Mouse (Mus musculus) hindbrain, embryonic 16.5 days (tissue): ENCODE measurements around the gene Rassf10. TPM values are rescaled to one million over a fixed set of nuclear protein-coding genes. Genes with fewer than 3 reads are reported as not detected.
"Not testable (repeated sequence)": the region's sequence is repeated elsewhere in the genome, so short reads cannot be mapped to it uniquely, and the experiment has no call there.

ENCODE experiments used
- ATAC-seq: fragments of 200-750 bp; cut with Nextera tagmentation; 2 replicates; pipeline ENCODE4 v1.8.0; 2017; ENCODE audit warnings: moderate TSS enrichment, moderate library complexity
- H3K27ac ChIP-seq: fragments of 300-500 bp; sonication (generic); 2 replicates; pipeline ENCODE4 v1.5.1; 2014; ENCODE audit warnings: low read depth, mild to moderate bottlenecking, control low read depth, low read length, moderate library complexity
- H3K27me3 ChIP-seq: fragments of 300-500 bp; sonication (generic); replicated peaks from 2 replicates; pipeline ENCODE4 v1.6.1; 2014; ENCODE audit warnings: low read length; ENCODE audit not compliant: control insufficient read depth, insufficient read depth
- H3K36me3 ChIP-seq: fragments of 300-500 bp; sonication (generic); 2 replicates; pipeline ENCODE4 v1.6.1; 2014; ENCODE audit warnings: mild to moderate bottlenecking, low read length, moderate library complexity, mixed read lengths; ENCODE audit not compliant: control insufficient read depth, insufficient read depth
- H3K4me1 ChIP-seq: fragments of 300-500 bp; sonication (generic); 2 replicates; pipeline ENCODE4 v1.6.1; 2014; ENCODE audit warnings: low read depth, low read length; ENCODE audit not compliant: control insufficient read depth, insufficient read depth
- H3K4me2 ChIP-seq: fragments of 300-500 bp; sonication (generic); 2 replicates; pipeline ENCODE4 v1.6.1; 2014; ENCODE audit warnings: mild to moderate bottlenecking, low read length, control low read depth, moderate library complexity
- H3K4me3 ChIP-seq: fragments of 300-500 bp; sonication (generic); 2 replicates; pipeline ENCODE4 v1.5.1; 2014; ENCODE audit warnings: mild to moderate bottlenecking, low read length, control low read depth, moderate library complexity
- H3K9ac ChIP-seq: fragments of 300-500 bp; sonication (generic); 2 replicates; pipeline ENCODE4 v1.6.1; 2014; ENCODE audit warnings: low read depth, mild to moderate bottlenecking, control low read depth, low read length, moderate library complexity
- H3K9me3 ChIP-seq: fragments of 300-500 bp; sonication (generic); 2 replicates; pipeline ENCODE4 v1.6.1; 2014; ENCODE audit warnings: mild to moderate bottlenecking, low read length, moderate library complexity; ENCODE audit not compliant: control insufficient read depth
- WGBS: fragments of 180-500 bp; shearing (Covaris S2); extraction: QIAGEN DNeasy Blood & Tissue Kit; methylation state at CpG from one replicate; pipeline ENCODE4 v1.1.7; 2014; 5-methylcytosine and 5-hydroxymethylcytosine counted together
- polyA plus RNA-seq: library from polyadenylated mRNA; unstranded; fragments of >200 nt; fragmentation: Nextera tagmentation; extraction: Ambion mirVana; gene quantifications from 2 replicates; pipeline ENCODE4 v1.2.1, GENCODE M21; 2015

The Rassf10 gene
- polyA plus RNA-seq, 1 experiment from 2014 or later: 3.7 TPM

GRCm38 (mm10) chr7:112922801-112923200, 31.0 kb upstream of the Rassf10 start:
- H3K9ac ChIP-seq: no peak overlapping the region
- no peak for ATAC-seq
- H3K9me3 ChIP-seq: no peaks in the 10 kb centered on the region
- no peak overlapping the region for H3K4me2 ChIP-seq
- WGBS: 26% methylated on average over 4 of the region's 4 CpGs
- no peaks in the 10 kb centered on the region for H3K36me3 ChIP-seq
- H3K4me3 ChIP-seq: no peak overlapping the region
- H3K27me3 ChIP-seq: no peaks in the 10 kb centered on the region; the same call in 1 of the 2 replicates
- H3K4me1 ChIP-seq: peaks cover 8% of the 10 kb centered on the region
- no peak overlapping the region for H3K27ac ChIP-seq

GRCm38 (mm10) chr7:112923712-112924111, 30.1 kb upstream of the Rassf10 start:
- Histone ChIP-seq H3K4me3 (no peak overlapping the region), H3K9me3 (no peaks in the 10 kb centered on the region), H3K27ac (no peak overlapping the region), H3K27me3 (no peaks in the 10 kb centered on the region; the same call in 1 of the 2 replicates), H3K36me3 (no peaks in the 10 kb centered on the region), H3K4me2 (no peak overlapping the region), H3K4me1 (peaks cover 2% of the 10 kb centered on the region; the same call in 1 of the 2 replicates), H3K9ac (no peak overlapping the region)
- ATAC-seq: no peak
- 77% methylated on average over 3 of the region's 3 CpGs for WGBS

- no peaks in the 10 kb centered on the region for H3K4me1 ChIP-seq
- H3K9ac ChIP-seq: no peak overlapping the region
- H3K9me3 ChIP-seq: no peaks in the 10 kb centered on the region
- no peak overlapping the region for H3K4me2 ChIP-seq
- no peak for ATAC-seq
- H3K27ac ChIP-seq: no peak overlapping the region
- no peaks in the 10 kb centered on the region for H3K36me3 ChIP-seq
- 62% methylated on average over 7 of the region's 7 CpGs for WGBS
- H3K4me3 ChIP-seq: no peak overlapping the region
- H3K27me3 ChIP-seq: no peaks in the 10 kb centered on the region; the same call in 1 of the 2 replicates
These were observed 23.1 kb upstream of the Rassf10 start for GRCm38 (mm10) chr7:112930669-112931068.

- not testable (repeated sequence) for H3K4me3 ChIP-seq, H3K27ac ChIP-seq, ATAC-seq, H3K4me2 ChIP-seq, H3K9ac ChIP-seq, H3K27me3 ChIP-seq, H3K9me3 ChIP-seq, H3K4me1 ChIP-seq, H3K36me3 ChIP-seq
- WGBS: 88% methylated on average over 5 of the region's 5 CpGs
These were observed 17.9 kb upstream of the Rassf10 start for GRCm38 (mm10) chr7:112935876-112936275.

- WGBS: 95% methylated on average over 8 of the region's 8 CpGs
- Histone ChIP-seq H3K27ac (no peak overlapping the region), H3K36me3 (no peaks in the 10 kb centered on the region), H3K9ac (no peak overlapping the region), H3K9me3 (no peaks in the 10 kb centered on the region), H3K4me1 (no peaks in the 10 kb centered on the region), H3K27me3 (no peaks in the 10 kb centered on the region), H3K4me3 (no peak overlapping the region), H3K4me2 (no peak overlapping the region)
- no peak for ATAC-seq
These were observed 16.7 kb upstream of the Rassf10 start for GRCm38 (mm10) chr7:112937089-112937488.

GRCm38 (mm10) chr7:112938959-112939358, 14.8 kb upstream of the Rassf10 start:
- Histone ChIP-seq H3K9me3 (no peaks in the 10 kb centered on the region), H3K4me1 (no peaks in the 10 kb centered on the region), H3K4me2 (no peak overlapping the region), H3K9ac (no peak overlapping the region), H3K4me3 (no peak overlapping the region), H3K27me3 (no peaks in the 10 kb centered on the region), H3K27ac (no peak overlapping the region), H3K36me3 (no peaks in the 10 kb centered on the region)
- no peak for ATAC-seq
- 28% methylated on average over 5 of the region's 5 CpGs for WGBS

- no peak overlapping the region for H3K27ac ChIP-seq
- H3K9ac ChIP-seq: no peak overlapping the region
- H3K27me3 ChIP-seq: no peaks in the 10 kb centered on the region
- no peaks in the 10 kb centered on the region for H3K36me3 ChIP-seq
- ATAC-seq: no peak
- no peak overlapping the region for H3K4me2 ChIP-seq
- no peak overlapping the region for H3K4me3 ChIP-seq
- H3K4me1 ChIP-seq: no peaks in the 10 kb centered on the region
- H3K9me3 ChIP-seq: no peaks in the 10 kb centered on the region
- 71% methylated on average over 5 of the region's 5 CpGs for WGBS
These were observed 11.2 kb upstream of the Rassf10 start for GRCm38 (mm10) chr7:112942567-112942966.

GRCm38 (mm10) chr7:112943056-112943455, 10.7 kb upstream of the Rassf10 start:
- no peaks in the 10 kb centered on the region for H3K9me3 ChIP-seq
- no peak overlapping the region for H3K4me2 ChIP-seq
- no peaks in the 10 kb centered on the region for H3K27me3 ChIP-seq
- H3K9ac ChIP-seq: no peak overlapping the region
- no peaks in the 10 kb centered on the region for H3K36me3 ChIP-seq
- 81% methylated on average over 1 of the region's 1 CpGs for WGBS
- H3K4me1 ChIP-seq: no peaks in the 10 kb centered on the region
- no peak for ATAC-seq
- no peak overlapping the region for H3K27ac ChIP-seq
- no peak overlapping the region for H3K4me3 ChIP-seq

GRCm38 (mm10) chr7:112946706-112947105, 7.1 kb upstream of the Rassf10 start:
- no peak overlapping the region for H3K27ac ChIP-seq
- H3K36me3 ChIP-seq: no peaks in the 10 kb centered on the region
- no peak overlapping the region for H3K4me3 ChIP-seq
- WGBS: 61% methylated on average over 6 of the region's 6 CpGs
- H3K4me2 ChIP-seq: no peak overlapping the region
- H3K9ac ChIP-seq: no peak overlapping the region
- no peaks in the 10 kb centered on the region for H3K27me3 ChIP-seq
- H3K4me1 ChIP-seq: no peaks in the 10 kb centered on the region
- no peaks in the 10 kb centered on the region for H3K9me3 ChIP-seq
- no peak for ATAC-seq
